Mouse (Mus musculus): ENCODE results near the gene Bloc1s2. TPM values are rescaled to one million over a fixed set of nuclear protein-coding genes. Genes with fewer than 3 reads are reported as not detected.

The Bloc1s2 gene
- 10 to 100 TPM; 10.5 to 15.4 TPM for total RNA-seq (2021)
- long read RNA-seq, experiment 1, transcript Bloc1s2-201 (5 exons, 885 nt): major isoform, 12 of 14 reads
- long read RNA-seq, experiment 1, partial matches to known transcripts: 0 of 14 reads
- long read RNA-seq, experiment 1, other reads (novel, unspliced or antisense): 1 of 14 reads
- long read RNA-seq, experiment 2, transcript Bloc1s2-201 (5 exons, 885 nt): major isoform, 12 of 14 reads
- long read RNA-seq, experiment 2, partial matches to known transcripts: 0 of 14 reads
- long read RNA-seq, experiment 2, other reads (novel, unspliced or antisense): 2 of 14 reads

- peak; percentile 85 for DNase-seq (ENCODE audit: low spot score)
These were observed at the start of gene Bloc1s2 for GRCm38 (mm10) chr19:44145702-44146567. TSS of gene Bloc1s2 (minus strand) at chr19:44146446.

- peak; percentile 46 for DNase-seq (ENCODE audit: low spot score)
These were observed 48.9 kb upstream of the Bloc1s2 start for GRCm38 (mm10) chr19:44195138-44195537.

DNA sequence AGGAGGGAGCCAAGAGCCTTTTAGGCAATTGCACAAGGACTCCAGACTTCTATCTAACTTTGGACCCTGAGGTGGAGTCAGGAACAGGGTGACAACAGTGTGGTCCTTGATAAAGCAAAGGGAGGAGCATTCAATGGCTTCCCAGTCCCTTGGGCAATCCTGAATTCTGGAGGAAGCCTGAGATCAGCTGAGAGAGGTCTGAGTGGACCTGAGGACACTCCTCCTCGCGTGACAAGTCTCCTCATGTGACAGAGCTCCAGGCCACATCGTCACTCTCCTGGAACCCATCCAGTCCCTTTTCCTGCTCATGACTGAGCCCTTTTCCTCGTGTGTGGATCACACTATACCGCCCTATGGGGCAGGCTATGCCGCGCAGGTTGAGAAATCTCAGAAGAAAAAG is 47.7 kb upstream of the Bloc1s2 start:
- DNase-seq (ENCODE audit: low spot score): no peak

GRCm38 (mm10) chr19:44192342-44192741 is 46.1 kb upstream of the Bloc1s2 start, which contains the start of gene Pkd2l1:
TSS of gene Pkd2l1 (minus strand) at chr19:44192442.
- no peak for DNase-seq (ENCODE audit: low spot score)

GRCm38 (mm10) chr19:44189056-44189455 is 42.8 kb upstream of the Bloc1s2 start:
- DNase-seq (ENCODE audit: low spot score): no peak

DNA sequence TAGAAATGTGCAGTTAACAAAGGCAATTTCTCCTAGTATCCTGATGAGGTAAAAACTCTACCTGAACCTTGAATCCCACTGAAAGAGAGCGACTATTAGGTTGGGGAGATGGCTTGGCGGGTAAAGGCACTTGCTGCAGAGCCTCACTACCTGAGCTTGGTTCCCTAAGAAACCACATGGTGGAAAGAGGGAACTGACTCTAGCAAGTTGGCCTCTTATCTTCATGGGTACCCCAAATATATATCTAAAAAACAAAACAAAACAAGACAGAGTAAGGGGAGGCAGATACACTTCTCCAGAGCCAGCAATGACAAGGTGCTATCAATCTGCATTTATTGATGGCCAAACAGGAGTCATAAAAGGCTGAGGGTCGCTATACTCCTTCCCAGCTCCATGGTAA is 37.7 kb upstream of the Bloc1s2 start:
- no peak for DNase-seq (ENCODE audit: low spot score)

- no peak for DNase-seq (ENCODE audit: low spot score)
These were observed 34.3 kb upstream of the Bloc1s2 start for GRCm38 (mm10) chr19:44180502-44180901.

DNA sequence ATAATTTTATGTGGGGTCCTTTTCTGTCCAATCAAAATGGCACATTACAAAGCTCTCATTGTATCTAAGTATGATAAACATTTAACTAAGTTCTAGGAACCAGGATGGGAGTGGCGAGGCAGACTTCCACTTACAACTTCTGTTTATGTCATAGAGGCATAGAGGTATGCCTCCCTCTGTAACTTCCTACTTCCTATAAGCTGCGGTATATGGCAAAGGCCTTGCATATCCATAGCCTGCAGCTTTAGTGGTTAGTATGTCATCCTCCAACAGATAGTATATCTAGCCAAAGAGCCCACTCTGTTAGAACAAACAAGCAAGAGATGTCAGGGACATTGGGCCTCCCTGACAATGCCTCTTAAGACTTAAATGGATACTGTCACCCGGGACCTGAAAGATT is 30.5 kb upstream of the Bloc1s2 start:
- no peak for DNase-seq (ENCODE audit: low spot score)

DNA sequence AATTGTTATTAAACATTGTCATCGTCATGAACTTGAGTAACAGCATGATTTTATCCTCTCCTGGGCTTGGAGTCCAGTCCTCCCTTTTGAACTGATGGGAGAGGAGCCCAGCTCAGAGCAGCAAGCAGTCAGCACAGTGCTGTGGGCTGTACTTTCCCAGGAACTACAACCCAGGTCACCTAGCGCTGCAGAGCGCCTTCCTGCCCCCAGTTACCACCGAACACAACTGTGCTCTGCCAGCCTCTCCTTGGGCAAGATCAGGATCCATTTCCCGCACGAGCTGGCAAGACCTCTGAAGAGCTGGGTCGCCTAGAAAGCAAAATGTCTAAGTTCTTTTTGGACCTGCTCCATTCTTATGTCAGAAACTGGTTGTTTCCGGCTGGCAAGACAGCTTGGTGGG is 28.6 kb upstream of the Bloc1s2 start:
- no peak for DNase-seq (ENCODE audit: low spot score)

- DNase-seq (ENCODE audit: low spot score): no peak
These were observed 15.3 kb upstream of the Bloc1s2 start for GRCm38 (mm10) chr19:44161515-44161914.

GRCm38 (mm10) chr19:44159386-44159785 is 13.1 kb upstream of the Bloc1s2 start:
- no peak for DNase-seq (ENCODE audit: low spot score)

DNA sequence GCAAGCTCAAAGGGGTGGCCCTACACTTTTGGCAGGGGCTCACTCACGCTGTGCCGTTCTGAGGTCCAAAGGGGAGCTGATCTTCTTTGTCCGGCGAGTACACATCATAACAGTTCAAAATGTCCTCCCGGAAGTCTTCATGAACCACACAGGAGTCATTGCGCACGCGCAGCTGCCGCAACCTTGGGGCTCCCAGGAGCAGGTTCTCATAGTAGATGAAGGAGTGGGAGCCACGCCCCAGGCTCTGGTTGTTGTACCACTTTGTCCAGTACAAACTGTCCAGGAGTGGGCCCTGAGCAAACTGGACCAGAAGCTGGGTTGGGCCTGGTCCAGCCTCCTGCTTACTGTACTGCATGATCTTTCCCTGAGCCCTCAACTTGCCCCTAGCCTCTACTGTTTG is 10.8 kb upstream of the Bloc1s2 start:
- no peak for DNase-seq (ENCODE audit: low spot score)

DNA sequence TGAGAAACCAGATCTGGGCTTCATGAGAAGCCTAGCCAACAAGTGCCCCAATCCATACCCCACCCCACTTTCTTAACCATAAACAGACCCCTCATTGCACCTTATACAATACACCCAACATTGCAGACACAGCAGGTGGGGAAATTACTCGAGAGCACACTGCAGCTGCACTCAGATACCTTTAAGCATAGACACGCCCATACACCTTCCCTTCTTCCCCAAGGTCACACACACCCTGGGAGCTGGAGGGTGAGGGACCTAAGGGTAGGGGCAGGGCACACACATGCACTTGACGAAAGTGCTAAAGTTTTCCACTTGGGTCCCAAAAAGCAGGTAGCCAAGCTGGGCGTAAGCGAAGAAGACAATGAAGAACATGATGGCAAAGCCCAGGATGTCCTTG is 7.5 kb upstream of the Bloc1s2 start:
- no peak for DNase-seq (ENCODE audit: low spot score)

GRCm38 (mm10) chr19:44148991-44149390 is 2.7 kb upstream of the Bloc1s2 start:
- DNase-seq (ENCODE audit: low spot score): no peak

DNA sequence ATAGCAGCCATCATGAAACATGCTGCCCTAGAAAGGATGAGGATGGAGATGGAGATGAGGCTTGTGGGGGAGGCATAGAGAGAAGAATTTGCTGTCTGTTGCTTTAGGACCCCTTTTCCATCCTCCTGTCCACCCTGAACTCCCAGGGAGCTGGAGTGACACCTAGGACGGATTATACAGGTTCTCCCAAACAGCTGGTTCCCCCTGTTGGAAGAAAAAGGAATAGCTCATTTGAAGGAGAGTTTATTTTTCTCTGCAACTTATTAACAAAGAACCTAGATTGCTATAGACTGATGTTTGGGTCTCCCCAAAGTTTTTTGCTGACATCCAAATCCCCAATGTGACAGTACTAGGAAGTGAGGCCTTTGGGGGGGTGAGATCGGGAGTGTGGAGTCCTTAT is 2.1 kb upstream of the Bloc1s2 start:
- DNase-seq (ENCODE audit: low spot score): no peak

GRCm38 (mm10) chr19:44146951-44147350 is 705 bp upstream of the Bloc1s2 start:
- no peak for DNase-seq (ENCODE audit: low spot score)

DNA sequence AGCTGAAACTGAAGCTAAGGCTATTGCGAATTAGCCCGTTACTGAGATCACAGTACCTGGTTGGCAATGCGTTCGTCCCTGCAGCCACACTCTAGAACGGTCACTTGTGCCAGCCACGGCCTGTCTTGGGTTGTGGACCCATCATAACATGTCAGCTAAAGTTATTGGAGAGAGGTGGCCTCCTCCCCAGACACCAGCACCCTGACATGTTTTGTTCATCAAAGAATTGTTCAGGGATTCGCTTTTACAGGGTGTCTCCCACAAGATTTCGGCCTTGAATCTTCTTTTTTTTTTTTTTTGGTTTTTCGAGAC is 278 bp upstream of the Bloc1s2 start:
- DNase-seq (ENCODE audit: low spot score): no peak

- no peak for DNase-seq (ENCODE audit: low spot score)
These were observed 1.9 kb downstream of the Bloc1s2 start for GRCm38 (mm10) chr19:44144366-44144765.

DNA sequence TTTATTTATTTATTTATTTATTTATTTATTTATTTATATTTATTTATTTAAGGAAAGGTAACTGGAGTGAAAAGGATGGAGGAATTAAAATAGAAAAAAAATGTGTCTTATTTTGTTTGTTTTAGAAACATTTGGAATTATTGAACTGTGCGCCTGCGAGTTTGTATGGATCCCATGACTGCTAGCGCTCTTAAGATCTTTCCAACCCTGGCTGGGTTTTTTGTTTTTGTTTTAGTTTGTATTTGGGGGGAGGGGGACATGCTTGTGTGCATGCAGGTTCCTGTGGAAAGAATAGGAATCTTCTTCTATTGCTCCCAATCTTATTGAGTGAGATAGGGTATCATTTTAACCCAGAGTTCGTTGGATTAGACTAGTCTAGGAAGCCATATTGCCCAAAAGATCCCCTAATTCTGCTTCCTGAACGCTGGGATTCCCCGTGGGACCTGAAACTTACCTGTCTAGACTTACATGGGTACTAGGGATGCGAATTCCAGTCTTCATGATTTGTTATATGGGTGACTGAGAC is 10.2 kb downstream of the Bloc1s2 start:
- DNase-seq (ENCODE audit: low spot score): no peak

DNA sequence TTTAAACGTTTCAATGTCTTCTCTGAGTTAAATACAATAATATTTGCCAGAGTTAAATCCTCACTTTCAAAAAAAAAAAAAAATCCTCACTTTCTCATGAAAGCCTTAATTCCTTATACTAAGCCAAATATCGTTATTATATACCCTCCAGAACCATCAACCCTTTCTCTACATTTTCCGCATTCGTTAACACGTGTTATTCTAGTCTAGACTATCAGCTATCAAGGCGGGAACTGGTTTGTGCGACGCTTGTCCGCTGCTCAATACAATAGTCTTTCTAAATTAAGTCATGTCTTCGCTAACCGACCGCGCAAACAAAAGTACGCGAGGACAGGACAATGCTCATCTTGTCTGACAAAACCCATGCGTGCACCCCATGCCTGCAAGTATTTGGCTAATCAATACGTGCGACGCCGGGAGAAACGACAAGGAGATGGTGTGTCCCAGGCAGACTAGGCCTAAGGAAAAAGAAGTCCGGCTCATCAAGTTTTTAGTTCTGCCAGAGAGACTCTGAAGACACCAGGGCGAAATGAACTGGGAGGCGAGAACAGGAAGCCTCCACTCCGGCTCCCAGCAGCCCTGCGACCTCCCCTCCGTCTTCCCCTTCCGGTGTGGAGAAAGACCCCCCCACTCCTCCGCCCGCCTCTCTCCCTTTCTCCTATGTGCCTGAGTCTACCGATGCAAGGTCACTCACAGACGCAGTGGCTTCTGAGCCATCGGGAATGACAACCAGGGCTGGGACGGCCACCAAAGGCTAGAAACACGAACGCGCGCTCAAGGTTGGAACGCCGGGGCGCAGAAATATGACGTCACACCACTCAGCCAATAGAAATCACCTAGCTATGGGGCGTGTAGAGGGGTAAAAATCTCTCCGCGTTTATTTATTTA is 10.9 kb downstream of the Bloc1s2 start, which contains the start of gene Cwf19l1:
Cwf19l1 (minus strand) TSS at position 805 of the 888 bp plus-strand sequence.
- peak; percentile 89 for DNase-seq (ENCODE audit: low spot score)

DNA sequence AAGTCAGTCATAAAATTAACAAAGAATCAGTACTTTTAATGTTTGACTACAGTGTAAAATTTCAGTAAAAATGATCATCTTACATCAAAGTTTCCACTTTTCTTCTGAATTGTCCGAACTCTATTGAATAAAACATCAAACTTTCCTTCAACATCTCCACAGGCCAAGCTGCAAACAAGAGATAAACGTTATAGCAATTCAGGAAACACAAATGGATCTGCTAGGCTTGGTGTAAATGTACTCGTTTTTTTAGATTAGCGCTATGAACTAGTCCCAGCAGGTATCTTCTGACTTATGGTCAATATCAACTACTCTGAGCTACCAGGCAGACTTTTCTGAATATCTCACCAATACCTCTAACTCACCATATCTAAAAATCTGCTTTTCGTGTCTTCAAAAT is 13.3 kb downstream of the Bloc1s2 start:
- no peak for DNase-seq (ENCODE audit: low spot score)

GRCm38 (mm10) chr19:44128560-44128959 is 17.7 kb downstream of the Bloc1s2 start:
- no peak for DNase-seq (ENCODE audit: low spot score)
